Mouse (Mus musculus): ENCODE data around the gene Igsf9b. TPM values are rescaled to one million over a fixed set of nuclear protein-coding genes. Genes with fewer than 3 reads are reported as not detected.

Igsf9b gene
- polyA plus RNA-seq, 1 experiment from 2014 or later = 4.2 TPM

- Histone ChIP-seq H3K9me3 (no peaks in the 10 kb centered on the region), H3K27ac (replicated peaks) (no peak overlapping the region), H3K4me1 (no peaks in the 10 kb centered on the region), H3K36me3 (replicated peaks) (peaks cover 26% of the 10 kb centered on the region), H3K4me3 (no peak overlapping the region), H3K27me3 (replicated peaks; ENCODE audit: low read depth, poor library complexity, severe bottlenecking) (no peaks in the 10 kb centered on the region)
- 67% methylated on average over 11 of the region's 11 CpGs for WGBS
- DNase-seq (ENCODE audit: low spot score) = no peak
Measured at GRCm38 (mm10) chr9:27346541-27347269, 47.7 kb downstream of the Igsf9b start.

GRCm38 (mm10) chr9:27353082-27353481 is 54.1 kb downstream of the Igsf9b start:
- no peak overlapping the region for H3K4me3 ChIP-seq
- H3K27me3 ChIP-seq (replicated peaks; ENCODE audit: low read depth, poor library complexity, severe bottlenecking) = no peaks in the 10 kb centered on the region
- DNase-seq (ENCODE audit: low spot score) = no peak
- H3K36me3 ChIP-seq (replicated peaks) = peaks cover 7% of the 10 kb centered on the region; the same call in 1 of the 2 replicates
- no peaks in the 10 kb centered on the region for H3K4me1 ChIP-seq
- H3K9me3 ChIP-seq = no peaks in the 10 kb centered on the region
- WGBS = 86% methylated on average over 7 of the region's 7 CpGs
- no peak overlapping the region for H3K27ac ChIP-seq (replicated peaks)

- Histone ChIP-seq H3K27me3 (replicated peaks; ENCODE audit: low read depth, poor library complexity, severe bottlenecking) (no peaks in the 10 kb centered on the region), H3K27ac (replicated peaks) (no peak overlapping the region), H3K4me1 (no peaks in the 10 kb centered on the region), H3K9me3 (no peaks in the 10 kb centered on the region), H3K4me3 (no peak overlapping the region), H3K36me3 (replicated peaks) (0 out of 2 replicates have a peak, but pooled peaks cover 2% of the 10 kb centered on the region)
- 92% methylated on average over 6 of the region's 6 CpGs for WGBS
- DNase-seq (ENCODE audit: low spot score) = no peak
Measured at GRCm38 (mm10) chr9:27357893-27358292, 58.9 kb downstream of the Igsf9b start.

GRCm38 (mm10) chr9:27367231-27367630 is 68.2 kb downstream of the Igsf9b start:
- 66% methylated on average over 2 of the region's 2 CpGs for WGBS
- Histone ChIP-seq H3K4me3 (no peak overlapping the region), H3K36me3 (replicated peaks) (no peaks in the 10 kb centered on the region), H3K27me3 (replicated peaks; ENCODE audit: low read depth, poor library complexity, severe bottlenecking) (no peaks in the 10 kb centered on the region), H3K27ac (replicated peaks) (no peak overlapping the region), H3K4me1 (no peaks in the 10 kb centered on the region), H3K9me3 (no peaks in the 10 kb centered on the region)
- DNase-seq (ENCODE audit: low spot score) = no peak

- Histone ChIP-seq H3K27ac (replicated peaks) (no peak overlapping the region), H3K4me1 (no peaks in the 10 kb centered on the region), H3K4me3 (no peak overlapping the region), H3K27me3 (replicated peaks; ENCODE audit: low read depth, poor library complexity, severe bottlenecking) (no peaks in the 10 kb centered on the region), H3K36me3 (replicated peaks) (no peaks in the 10 kb centered on the region), H3K9me3 (no peaks in the 10 kb centered on the region)
- DNase-seq (ENCODE audit: low spot score) = no peak
- WGBS = 83% methylated on average over 2 of the region's 2 CpGs
Measured at GRCm38 (mm10) chr9:27369108-27369507, 70.1 kb downstream of the Igsf9b start.

- no peak for DNase-seq (ENCODE audit: low spot score)
- no peaks in the 10 kb centered on the region for H3K9me3 ChIP-seq
Measured at GRCm38 (mm10) chr9:27375746-27376145, 76.7 kb downstream of the Igsf9b start.

GRCm38 (mm10) chr9:27386951-27387350 is 87.9 kb downstream of the Igsf9b start:
- no peaks in the 10 kb centered on the region for H3K27me3 ChIP-seq (replicated peaks; ENCODE audit: low read depth, poor library complexity, severe bottlenecking)
- H3K9me3 ChIP-seq = no peaks in the 10 kb centered on the region
- no peaks in the 10 kb centered on the region for H3K36me3 ChIP-seq (replicated peaks)
- WGBS = 86% methylated on average over 3 of the region's 3 CpGs
- no peaks in the 10 kb centered on the region for H3K4me1 ChIP-seq
- no peak for DNase-seq (ENCODE audit: low spot score)
- no peak overlapping the region for H3K4me3 ChIP-seq
- H3K27ac ChIP-seq (replicated peaks) = no peak overlapping the region

More at GRCm38 (mm10) chr9:27375746-27376145, 76.7 kb downstream of the Igsf9b start:
- H3K4me1 ChIP-seq = no peaks in the 10 kb centered on the region
- no peak overlapping the region for H3K4me3 ChIP-seq
- 84% methylated on average over 1 of the region's 1 CpGs for WGBS
- no peaks in the 10 kb centered on the region for H3K36me3 ChIP-seq (replicated peaks)
- no peaks in the 10 kb centered on the region for H3K27me3 ChIP-seq (replicated peaks; ENCODE audit: low read depth, poor library complexity, severe bottlenecking)
- no peak overlapping the region for H3K27ac ChIP-seq (replicated peaks)

GRCm38 (mm10) chr9:27396500-27396899 is 97.5 kb downstream of the Igsf9b start, which contains the start of gene Spata19:
Gene Spata19, plus strand, starts transcription at chr9:27396800.
- no peak within 1 kb of the TSS for H3K27ac ChIP-seq (replicated peaks)
- no peaks in the 10 kb centered on the region for H3K4me1 ChIP-seq
- H3K36me3 ChIP-seq (replicated peaks) = no peaks in the 10 kb centered on the region
- no peak for DNase-seq (ENCODE audit: low spot score)
- no peaks in the 10 kb centered on the region for H3K9me3 ChIP-seq
- 78% methylated on average over 3 of the region's 3 CpGs for WGBS
- H3K4me3 ChIP-seq = no peak within 1 kb of the TSS
- H3K27me3 ChIP-seq (replicated peaks; ENCODE audit: low read depth, poor library complexity, severe bottlenecking) = no peaks in the 10 kb centered on the region

GRCm38 (mm10) chr9:27401169-27401568 is 102.2 kb downstream of the Igsf9b start:
- Histone ChIP-seq H3K9me3 (no peaks in the 10 kb centered on the region), H3K27ac (replicated peaks) (no peak overlapping the region), H3K4me1 (0 out of 2 replicates have a peak, but pooled peaks cover 6% of the 10 kb centered on the region), H3K27me3 (replicated peaks; ENCODE audit: low read depth, poor library complexity, severe bottlenecking) (no peaks in the 10 kb centered on the region), H3K4me3 (no peak overlapping the region), H3K36me3 (replicated peaks) (no peaks in the 10 kb centered on the region)
- WGBS = 82% methylated on average over 4 of the region's 4 CpGs
- DNase-seq (ENCODE audit: low spot score) = no peak

Other genes with a start within 250 kb of the Igsf9b start
- 100 and 111 TPM in 2 replicates for gene Jam3, start 143.8 kb upstream of the Igsf9b start, polyA plus RNA-seq (2016; fragmentation: Nextera tagmentation; extraction: Ambion mirVana)
- gene Spata19, start 97.6 kb downstream of the Igsf9b start, polyA plus RNA-seq (2016; fragmentation: Nextera tagmentation; extraction: Ambion mirVana) = not detected in 2 replicates